Comparison of ENCODE assay signal across 8 mouse cellular contexts in genomic region chr4:133631769-133632411, GRCm38 (mm10). TPM values are rescaled to one million over a fixed set of nuclear protein-coding genes. Genes with fewer than 3 reads are reported as not detected.
A peak's percentile ranks its signal among the peaks of the same experiment; 100 is the strongest.
DNase-seq lines count a peak whose midpoint lies in the region; ATAC-seq and TF ChIP-seq lines count a peak whose summit lies in the region.

No protein-coding gene starts in this region.

- H3K9me3 ChIP-seq in heart, embryonic 15.5 days (replicated peaks): no peaks in the 10 kb centered on the region
- H3K9me3 ChIP-seq in midbrain, embryonic 15.5 days: no peaks in the 10 kb centered on the region

- peak overlapping the region; percentile 85 for H3K4me2 ChIP-seq in heart, embryonic 15.5 days
- H3K4me2 ChIP-seq in midbrain, embryonic 15.5 days: peak overlapping the region; percentile 71

- H3K27ac ChIP-seq in heart, embryonic 15.5 days: 0 out of 2 replicates have a peak overlapping the region, but pooled peaks have one; percentile 82
- H3K27ac ChIP-seq in midbrain, embryonic 15.5 days: no peak overlapping the region

- TF ChIP-seq POLR2A in brain, embryonic 14.5 days (IDR thresholded peaks at IDR 0.05; ENCODE audit: borderline replicate concordance, extremely low read depth, insufficient read depth, insufficient read length, poor library complexity, severe bottlenecking): no peak

- TF ChIP-seq CTCF in brain, embryonic 14.5 days (IDR thresholded peaks at IDR 0.05; ENCODE audit: borderline replicate concordance, extremely low read depth, insufficient read depth, insufficient read length): no peak

- ATAC-seq in heart, embryonic 15.5 days (replicated peaks; ENCODE audit: insufficient number of reproducible peaks, insufficient read depth, low FRiP score, low read depth): no peak
- no peak for ATAC-seq in midbrain, embryonic 15.5 days (replicated peaks)

- peak overlapping the region; percentile 81 for H3K4me3 ChIP-seq in heart, embryonic 15.5 days
- H3K4me3 ChIP-seq in midbrain, embryonic 15.5 days: peak overlapping the region; percentile 87

- DNase-seq in ES-CJ7 (ENCODE audit: low read depth, low spot score): peak; percentile 84
- peak; percentile 4 for DNase-seq in brain, embryonic 14.5 days (ENCODE audit: low read depth)
- DNase-seq in kidney, postnatal 4 days: peak; percentile 37 to 38
- no peak for DNase-seq in frontal cortex, postnatal 36 days (ENCODE audit: low spot score in 2 of 2)
- DNase-seq in thymus, postnatal 36 days: no peak
- DNase-seq in thymus, postnatal 0 days (ENCODE audit: low spot score): no peak

- H3K9ac ChIP-seq in heart, embryonic 15.5 days: peak overlapping the region; percentile 95
- peak overlapping the region; percentile 92 for H3K9ac ChIP-seq in midbrain, embryonic 15.5 days

- 45% methylated on average over 9 of the region's 9 CpGs for WGBS in heart, embryonic 15.5 days
- 31% methylated on average over 9 of the region's 9 CpGs for WGBS in midbrain, embryonic 15.5 days

- H3K4me1 ChIP-seq in heart, embryonic 15.5 days (replicated peaks): peaks cover 30% of the 10 kb centered on the region
- peaks cover 31% of the 10 kb centered on the region for H3K4me1 ChIP-seq in midbrain, embryonic 15.5 days

- H3K36me3 ChIP-seq in heart, embryonic 15.5 days: peaks cover 2% of the 10 kb centered on the region; the same call in 1 of the 2 replicates
- no peaks in the 10 kb centered on the region for H3K36me3 ChIP-seq in midbrain, embryonic 15.5 days (replicated peaks)

- no peaks in the 10 kb centered on the region for H3K27me3 ChIP-seq in heart, embryonic 15.5 days
- no peaks in the 10 kb centered on the region for H3K27me3 ChIP-seq in midbrain, embryonic 15.5 days (replicated peaks)

RNA-seq across cellular contexts. Expression of gene Zdhhc18, which starts 18.1 kb away (rescaled TPM):
- 34.4 and 39.9 TPM in 2 replicates for polyA plus RNA-seq in brain, embryonic 14.5 days (2012; rRNA removed)
- 4.6 and 9.4 TPM in 2 replicates for polyA plus RNA-seq in heart, embryonic 15.5 days (2015; fragmentation: Nextera tagmentation; extraction: Ambion mirVana)
- polyA plus RNA-seq in midbrain, embryonic 15.5 days (2015; fragmentation: Nextera tagmentation; extraction: Ambion mirVana): 6.4 and 9.3 TPM in 2 replicates
- 6.7 and 10.5 TPM in 2 replicates for polyA plus RNA-seq in thymus, postnatal 0 days (2015; fragmentation: Nextera tagmentation; extraction: Ambion mirVana)

RNA-seq across cellular contexts. Expression of gene Sfn, which starts 29.9 kb away (rescaled TPM):
- polyA plus RNA-seq in brain, embryonic 14.5 days (2012; rRNA removed): 10.0 and 11.9 TPM in 2 replicates
- 3.0 and 25.1 TPM in 2 replicates for polyA plus RNA-seq in heart, embryonic 15.5 days (2015; fragmentation: Nextera tagmentation; extraction: Ambion mirVana)
- 1.2 and 3.4 TPM in 2 replicates for polyA plus RNA-seq in midbrain, embryonic 15.5 days (2015; fragmentation: Nextera tagmentation; extraction: Ambion mirVana)
- 60.3 and 66.3 TPM in 2 replicates for polyA plus RNA-seq in thymus, postnatal 0 days (2015; fragmentation: Nextera tagmentation; extraction: Ambion mirVana)

RNA-seq across cellular contexts. Expression of gene Pigv, which starts 40.6 kb away (rescaled TPM):
- 11.7 and 12.8 TPM in 2 replicates for polyA plus RNA-seq in brain, embryonic 14.5 days (2012; rRNA removed)
- 11.8 and 14.6 TPM in 2 replicates for polyA plus RNA-seq in heart, embryonic 15.5 days (2015; fragmentation: Nextera tagmentation; extraction: Ambion mirVana)
- polyA plus RNA-seq in midbrain, embryonic 15.5 days (2015; fragmentation: Nextera tagmentation; extraction: Ambion mirVana): 16.0 and 16.2 TPM in 2 replicates
- polyA plus RNA-seq in thymus, postnatal 0 days (2015; fragmentation: Nextera tagmentation; extraction: Ambion mirVana): 18.6 and 19.4 TPM in 2 replicates

RNA-seq across cellular contexts. Expression of gene Gpn2, which starts 47.7 kb away (rescaled TPM):
- 37.7 and 56.8 TPM in 2 replicates for polyA plus RNA-seq in brain, embryonic 14.5 days (2012; rRNA removed)
- 10.4 and 11.8 TPM in 2 replicates for polyA plus RNA-seq in heart, embryonic 15.5 days (2015; fragmentation: Nextera tagmentation; extraction: Ambion mirVana)
- 18.2 and 21.2 TPM in 2 replicates for polyA plus RNA-seq in midbrain, embryonic 15.5 days (2015; fragmentation: Nextera tagmentation; extraction: Ambion mirVana)
- polyA plus RNA-seq in thymus, postnatal 0 days (2015; fragmentation: Nextera tagmentation; extraction: Ambion mirVana): 23.4 and 25.9 TPM in 2 replicates

RNA-seq across cellular contexts. Expression of gene Gpatch3, which starts 57.3 kb away (rescaled TPM):
- polyA plus RNA-seq in brain, embryonic 14.5 days (2012; rRNA removed): 5.9 and 7.5 TPM in 2 replicates
- polyA plus RNA-seq in heart, embryonic 15.5 days (2015; fragmentation: Nextera tagmentation; extraction: Ambion mirVana): 3.8 and 4.8 TPM in 2 replicates
- 8.1 and 9.1 TPM in 2 replicates for polyA plus RNA-seq in midbrain, embryonic 15.5 days (2015; fragmentation: Nextera tagmentation; extraction: Ambion mirVana)
- polyA plus RNA-seq in thymus, postnatal 0 days (2015; fragmentation: Nextera tagmentation; extraction: Ambion mirVana): 8.3 and 8.9 TPM in 2 replicates

Comparison
In these comparisons a context has a peak if more than half of its experiments do, and no peak if none do; other contexts are left out.
1. DNase-seq: peak in ES-CJ7 (single experiment), brain, embryonic 14.5 days (single experiment) and kidney, postnatal 4 days (2 of 2); none in frontal cortex, postnatal 36 days (0 of 2), thymus, postnatal 36 days (0 of 2) and thymus, postnatal 0 days (single experiment).